Comparison of ENCODE assay signal across 23 mouse cellular contexts in the genomic region with DNA sequence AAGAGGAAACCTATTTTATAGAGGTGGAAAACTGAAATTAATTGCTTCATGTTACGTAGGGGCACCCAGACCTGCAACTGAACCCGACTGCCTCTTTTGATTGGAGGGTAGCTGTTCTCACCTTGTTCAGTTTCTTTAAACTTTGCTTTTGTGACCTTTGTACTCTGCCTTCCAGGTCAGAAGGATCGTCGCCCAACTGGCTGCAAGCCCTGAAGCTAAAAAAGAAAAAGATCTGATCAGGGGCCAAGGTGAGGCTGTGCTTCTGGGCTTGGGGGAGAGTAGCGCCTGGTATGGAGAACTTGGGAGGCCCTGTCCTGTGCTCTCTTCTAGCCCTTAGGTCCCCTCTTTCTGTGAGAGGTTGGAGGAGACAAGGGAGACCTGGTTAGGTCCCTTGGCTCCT. TPM values are rescaled to one million over a fixed set of nuclear protein-coding genes. Genes with fewer than 3 reads are reported as not detected.
A peak's percentile ranks its signal among the peaks of the same experiment; 100 is the strongest.
DNase-seq lines count a peak whose midpoint lies in the region; ATAC-seq lines count a peak whose summit lies in the region.
"Had no signal": no experiment of that assay in that cellular context is flagged by ENCODE, and none has a peak within 500 bp of the region (broad histone marks: within the 10 kb centered on the region; RNA-seq: fewer than 3 reads in every experiment).

No protein-coding gene starts in this region.

- no peaks in the 10 kb centered on the region for H3K4me1 ChIP-seq in kidney, embryonic 14.5 days (ENCODE audit: control insufficient read depth, insufficient read depth, low read length)
- H3K4me1 ChIP-seq in intestine, embryonic 16.5 days (ENCODE audit: control insufficient read depth, insufficient read depth, low read length) = peaks cover 32% of the 10 kb centered on the region
- H3K4me1 ChIP-seq in liver, embryonic 12.5 days = 0 out of 2 replicates have a peak, but pooled peaks cover 8% of the 10 kb centered on the region
- H3K4me1 ChIP-seq: forebrain, embryonic 10.5 days; hindbrain, embryonic 15.5 days; limb, embryonic 12.5 days; neural tube, embryonic 15.5 days had no signal

- WGBS in kidney, embryonic 14.5 days = 69% methylated on average over 5 of the region's 5 CpGs
- 68% methylated on average over 5 of the region's 5 CpGs for WGBS in intestine, embryonic 16.5 days
- 72% methylated on average over 5 of the region's 5 CpGs for WGBS in liver, embryonic 12.5 days (ENCODE audit: insufficient replicate concordance)

- H3K27ac ChIP-seq in kidney, embryonic 14.5 days (ENCODE audit: low read depth, low read length) = no peak overlapping the region
- peak overlapping the region; percentile 36 for H3K27ac ChIP-seq in intestine, embryonic 16.5 days (ENCODE audit: low read length)
- H3K27ac ChIP-seq in liver, embryonic 12.5 days = no peak overlapping the region
- H3K27ac ChIP-seq: forebrain, embryonic 10.5 days; heart, embryonic 10.5 days; hindbrain, embryonic 15.5 days; limb, embryonic 12.5 days; neural tube, embryonic 15.5 days; stomach, embryonic 15.5 days had no signal

- no peak for ATAC-seq in kidney, embryonic 14.5 days (ENCODE audit: low FRiP score, low TSS enrichment)
- ATAC-seq in intestine, embryonic 16.5 days = peak; percentile 48
- peak; percentile 19; the same call in 1 of the 2 replicates for ATAC-seq in liver, embryonic 12.5 days
- ATAC-seq: CD4-positive, CD25-positive, alpha-beta regulatory T cell, adult 4 months; forebrain, embryonic 16.5 days had no signal

- H3K9ac ChIP-seq in kidney, embryonic 14.5 days (ENCODE audit: low read depth, low read length) = no peak overlapping the region
- H3K9ac ChIP-seq in intestine, embryonic 16.5 days (ENCODE audit: low read depth, low read length) = no peak overlapping the region
- no peak overlapping the region for H3K9ac ChIP-seq in liver, embryonic 12.5 days
- H3K9ac ChIP-seq: hindbrain, embryonic 15.5 days; limb, embryonic 12.5 days; neural tube, embryonic 15.5 days; stomach, embryonic 15.5 days had no signal

- H3K9me3 ChIP-seq in kidney, embryonic 14.5 days (ENCODE audit: control insufficient read depth, low read length) = no peaks in the 10 kb centered on the region
- no peaks in the 10 kb centered on the region for H3K9me3 ChIP-seq in intestine, embryonic 16.5 days (ENCODE audit: control insufficient read depth, low read length)
- H3K9me3 ChIP-seq in liver, embryonic 12.5 days (replicated peaks) = no peaks in the 10 kb centered on the region
- H3K9me3 ChIP-seq: forebrain, embryonic 10.5 days; heart, embryonic 10.5 days; hindbrain, embryonic 15.5 days; limb, embryonic 12.5 days; neural tube, embryonic 15.5 days; stomach, embryonic 15.5 days had no signal

- H3K4me3 ChIP-seq in kidney, embryonic 14.5 days (ENCODE audit: low read length) = no peak overlapping the region
- H3K4me3 ChIP-seq in intestine, embryonic 16.5 days (ENCODE audit: low read length) = no peak overlapping the region
- no peak overlapping the region for H3K4me3 ChIP-seq in liver, embryonic 12.5 days
- H3K4me3 ChIP-seq: forebrain, embryonic 10.5 days; heart, embryonic 10.5 days; hindbrain, embryonic 15.5 days; limb, embryonic 12.5 days; neural tube, embryonic 15.5 days; stomach, embryonic 15.5 days had no signal

- H3K27me3 ChIP-seq in kidney, embryonic 14.5 days (ENCODE audit: control insufficient read depth, insufficient read depth, low read length) = no peaks in the 10 kb centered on the region
- no peaks in the 10 kb centered on the region for H3K27me3 ChIP-seq in intestine, embryonic 16.5 days (replicated peaks; ENCODE audit: control insufficient read depth, insufficient read depth, low read length)
- no peaks in the 10 kb centered on the region for H3K27me3 ChIP-seq in liver, embryonic 12.5 days (replicated peaks)
- H3K27me3 ChIP-seq: hindbrain, embryonic 15.5 days; limb, embryonic 12.5 days; neural tube, embryonic 15.5 days; stomach, embryonic 15.5 days had no signal

- no peak overlapping the region for H3K4me2 ChIP-seq in kidney, embryonic 14.5 days (replicated peaks; ENCODE audit: low read depth, low read length)
- 0 out of 2 replicates have a peak overlapping the region, but pooled peaks have one; percentile 21 for H3K4me2 ChIP-seq in intestine, embryonic 16.5 days (ENCODE audit: low read depth, low read length)
- no peak overlapping the region for H3K4me2 ChIP-seq in liver, embryonic 12.5 days
- H3K4me2 ChIP-seq: hindbrain, embryonic 15.5 days; limb, embryonic 12.5 days; midbrain, embryonic 11.5 days; neural tube, embryonic 15.5 days; stomach, embryonic 15.5 days had no signal

- peaks cover 22% of the 10 kb centered on the region; the same call in 1 of the 2 replicates for H3K36me3 ChIP-seq in kidney, embryonic 14.5 days (ENCODE audit: control insufficient read depth, insufficient read depth, low read length)
- peaks cover 11% of the 10 kb centered on the region for H3K36me3 ChIP-seq in intestine, embryonic 16.5 days (ENCODE audit: control insufficient read depth, insufficient read depth, low read length)
- peaks cover 10% of the 10 kb centered on the region for H3K36me3 ChIP-seq in liver, embryonic 12.5 days

- peak; percentile 50 for DNase-seq in adrenal gland, postnatal 14 days
- no peak for DNase-seq in adrenal gland, postnatal 25 days
- peak; percentile 85 to 86 for DNase-seq in kidney, adult 8-10 months
- no peak for DNase-seq in cerebellum, adult 9-10 months
- no peak for DNase-seq in adipocyte (ENCODE audit: low spot score)
- DNase-seq: adrenal gland, adult 8-10 months; cerebellum, postnatal 10 days; heart, postnatal 4 days; layer of hippocampus, postnatal 36 days; right cerebral cortex, adult 18-20 months; thymus, postnatal 36 days had no signal

RNA-seq across cellular contexts. Expression of a gene that starts 24.1 kb away (rescaled TPM):
- total RNA-seq in adrenal gland, postnatal 14 days (2021) = 111 and 120 TPM in 2 replicates
- 80.1 and 137 TPM in 2 replicates for total RNA-seq in adrenal gland, postnatal 25 days (2021)
- polyA plus RNA-seq in kidney, embryonic 14.5 days (2014; fragmentation: Nextera tagmentation; extraction: Ambion mirVana) = 8.1 and 10.1 TPM in 2 replicates
- 34.4 and 36.8 TPM in 2 replicates for polyA plus RNA-seq in intestine, embryonic 16.5 days (2015; fragmentation: Nextera tagmentation; extraction: Ambion mirVana)
- polyA plus RNA-seq in liver, embryonic 12.5 days (2016; fragmentation: Nextera tagmentation; extraction: Ambion mirVana) = 7.9 and 8.7 TPM in 2 replicates

RNA-seq across cellular contexts. Expression of a gene that starts 34.7 kb away (rescaled TPM):
- 0.59 and 0.60 TPM in 2 replicates for total RNA-seq in adrenal gland, postnatal 14 days (2021)
- total RNA-seq in adrenal gland, postnatal 25 days (2021) = 0.76 and 2.2 TPM in 2 replicates
- polyA plus RNA-seq in kidney, embryonic 14.5 days (2014; fragmentation: Nextera tagmentation; extraction: Ambion mirVana) = 0.53 and 0.86 TPM in 2 replicates
- 1.1 and 1.3 TPM in 2 replicates for polyA plus RNA-seq in intestine, embryonic 16.5 days (2015; fragmentation: Nextera tagmentation; extraction: Ambion mirVana)
- 0.30 and 0.61 TPM in 2 replicates for polyA plus RNA-seq in liver, embryonic 12.5 days (2016; fragmentation: Nextera tagmentation; extraction: Ambion mirVana)

RNA-seq across cellular contexts. Expression of a gene that starts 34.9 kb away (rescaled TPM):
- total RNA-seq in adrenal gland, postnatal 14 days (2021) = 115 and 123 TPM in 2 replicates
- 132 and 136 TPM in 2 replicates for total RNA-seq in adrenal gland, postnatal 25 days (2021)
- polyA plus RNA-seq in kidney, embryonic 14.5 days (2014; fragmentation: Nextera tagmentation; extraction: Ambion mirVana) = 260 and 334 TPM in 2 replicates
- 212 and 244 TPM in 2 replicates for polyA plus RNA-seq in intestine, embryonic 16.5 days (2015; fragmentation: Nextera tagmentation; extraction: Ambion mirVana)
- polyA plus RNA-seq in liver, embryonic 12.5 days (2016; fragmentation: Nextera tagmentation; extraction: Ambion mirVana) = 228 and 230 TPM in 2 replicates

Comparison
In these comparisons a context has a peak if more than half of its experiments do, and no peak if none do; other contexts are left out.
1. DNase-seq: peak in adrenal gland, postnatal 14 days (single experiment) and kidney, adult 8-10 months (2 of 2); none in adrenal gland, postnatal 25 days (single experiment), cerebellum, adult 9-10 months (single experiment) and adipocyte (single experiment).